Mouse (Mus musculus): ENCODE data around the gene Gp9.
"Not testable (repeated sequence)": the region's sequence is repeated elsewhere in the genome, so short reads cannot be mapped to it uniquely, and the experiment has no call there.

Gene Gp9

DNA sequence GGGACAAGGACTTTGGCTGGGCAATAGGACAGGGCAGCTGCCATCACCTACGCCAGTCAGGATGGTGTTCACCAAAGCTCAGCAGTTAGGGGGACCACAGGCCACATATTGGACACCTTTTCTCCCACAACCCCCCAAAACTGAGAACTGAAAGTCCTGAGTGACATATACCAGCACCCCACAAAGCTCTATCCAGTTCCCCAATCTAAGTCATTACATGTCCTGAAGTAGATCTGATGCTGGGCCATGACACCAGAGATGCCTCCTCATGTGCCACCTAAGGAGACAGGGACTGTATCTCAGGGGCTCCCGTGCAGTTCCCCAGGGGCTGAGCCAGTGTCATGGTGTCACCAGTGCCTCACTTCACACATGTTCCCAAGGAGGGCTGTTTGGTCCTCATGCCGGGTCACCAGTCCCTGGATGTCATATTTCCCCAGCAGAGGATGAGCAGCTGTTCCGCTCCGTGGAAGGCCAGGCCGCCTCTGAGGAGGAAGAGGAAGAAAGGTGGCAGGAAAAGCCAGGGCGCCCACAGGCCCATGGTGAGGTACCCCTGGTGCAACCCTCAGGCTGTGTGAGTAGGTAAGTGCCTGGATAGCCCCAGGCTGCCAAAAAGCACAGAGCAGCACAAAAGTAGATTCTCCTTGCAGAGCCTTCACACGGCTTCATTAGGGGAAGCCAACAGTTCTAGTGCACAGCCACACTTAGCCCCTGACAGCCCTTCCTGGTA is 27.5 kb upstream of the Gp9 start:
- DNase-seq (ENCODE audit: low spot score in 2 of 2) = no peak

DNA sequence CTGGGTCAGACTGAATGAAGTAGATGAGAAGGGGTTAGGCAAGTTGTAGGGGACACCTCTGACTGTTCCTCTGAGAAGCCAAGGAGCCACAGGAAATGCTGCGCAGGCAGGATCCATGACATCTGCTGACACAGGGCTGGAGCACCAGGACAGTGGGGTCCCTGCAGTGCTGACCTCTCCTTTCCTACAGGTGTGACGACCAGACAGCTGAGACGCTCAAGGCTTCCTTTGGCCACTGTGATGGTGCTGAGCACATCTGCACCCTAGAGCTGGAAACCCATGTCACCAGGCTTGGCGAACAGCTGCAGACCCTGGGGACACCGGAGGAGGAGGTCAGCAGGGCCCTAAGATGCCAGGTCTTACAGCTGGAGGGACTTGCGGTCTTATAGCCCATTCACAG is 26.3 kb upstream of the Gp9 start:
- DNase-seq (ENCODE audit: low spot score in 2 of 2) = no peak

DNA sequence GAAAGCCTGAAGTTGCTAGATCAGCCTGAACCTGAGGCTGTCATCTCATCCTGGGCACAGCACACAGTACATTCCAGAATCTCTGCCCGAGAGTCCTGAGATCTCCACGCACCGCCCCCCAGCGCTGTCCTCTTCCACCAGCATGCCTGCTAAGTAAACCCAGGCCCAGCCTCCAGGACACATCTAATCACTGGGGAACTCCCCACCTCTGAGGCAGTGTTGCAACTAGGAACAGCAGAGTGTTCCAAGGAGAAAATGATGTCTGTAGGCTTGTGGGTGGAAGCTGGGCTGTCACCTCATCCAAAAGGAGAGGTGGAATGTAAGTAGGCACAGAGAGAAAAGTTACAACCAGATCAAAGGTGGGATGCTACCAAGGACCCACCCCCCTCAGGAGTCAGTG is 22.7 kb upstream of the Gp9 start:
- DNase-seq (ENCODE audit: low spot score in 2 of 2) = no peak

DNA sequence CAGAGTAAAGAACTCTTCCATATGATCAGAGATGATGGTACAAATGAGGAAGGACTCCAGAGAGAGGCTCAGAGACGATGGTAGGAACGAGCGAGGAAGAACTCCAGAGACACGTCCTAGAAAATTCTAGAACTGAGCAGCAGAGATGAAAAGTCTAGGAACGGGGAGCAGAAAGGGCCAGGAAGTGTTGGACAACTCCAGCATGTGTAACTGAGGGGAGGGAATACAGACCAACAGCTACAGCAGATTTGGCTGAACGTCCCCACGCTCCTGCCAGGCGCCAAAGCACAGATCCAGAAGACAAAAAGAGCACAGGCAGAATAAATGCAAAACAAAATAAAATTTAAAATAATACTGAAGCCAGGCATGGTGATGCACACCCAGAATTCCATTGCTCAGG is 21.0 kb upstream of the Gp9 start:
- DNase-seq (ENCODE audit: low spot score in 2 of 2) = no peak

DNA sequence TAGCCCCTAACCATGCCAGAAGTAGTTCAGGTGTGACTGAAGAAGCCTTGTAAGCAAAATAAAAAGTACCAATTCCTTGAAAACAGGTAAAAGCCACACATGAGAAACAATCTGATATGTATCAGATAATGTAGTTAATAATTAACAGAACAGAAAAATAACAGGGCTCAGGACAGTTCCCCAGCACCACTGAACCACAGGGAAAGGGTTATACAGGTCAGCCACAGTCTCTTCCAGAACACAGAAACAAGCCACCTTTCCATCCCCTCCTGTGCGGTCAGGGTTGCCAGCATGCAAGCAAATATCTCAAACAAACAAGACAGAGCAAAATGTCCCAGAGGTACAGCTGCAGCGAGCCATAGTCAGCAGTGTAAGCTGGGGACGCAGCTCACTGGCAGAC is 18.5 kb upstream of the Gp9 start:
- DNase-seq (ENCODE audit: low spot score in 2 of 2) = no peak

DNA sequence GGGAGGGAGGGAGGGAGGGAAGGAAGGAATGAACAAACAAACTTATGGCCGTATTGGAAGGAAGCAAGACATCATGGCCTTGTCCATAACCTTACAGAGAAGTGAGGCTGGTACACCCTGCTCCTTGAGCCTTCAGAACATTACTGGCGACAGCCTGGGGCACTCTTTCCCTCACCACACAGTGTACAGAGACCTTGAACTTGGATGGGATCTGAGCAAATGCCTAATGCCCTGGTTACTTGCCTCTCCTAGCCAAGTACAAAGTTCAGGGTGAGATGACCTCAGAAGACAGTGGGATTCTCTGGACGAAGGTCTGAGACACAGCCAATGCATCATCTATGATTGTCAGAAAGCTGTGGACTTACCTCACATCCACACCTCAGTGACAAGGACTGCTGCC is 18.0 kb upstream of the Gp9 start:
- no peak for DNase-seq (ENCODE audit: low spot score in 2 of 2)

DNA sequence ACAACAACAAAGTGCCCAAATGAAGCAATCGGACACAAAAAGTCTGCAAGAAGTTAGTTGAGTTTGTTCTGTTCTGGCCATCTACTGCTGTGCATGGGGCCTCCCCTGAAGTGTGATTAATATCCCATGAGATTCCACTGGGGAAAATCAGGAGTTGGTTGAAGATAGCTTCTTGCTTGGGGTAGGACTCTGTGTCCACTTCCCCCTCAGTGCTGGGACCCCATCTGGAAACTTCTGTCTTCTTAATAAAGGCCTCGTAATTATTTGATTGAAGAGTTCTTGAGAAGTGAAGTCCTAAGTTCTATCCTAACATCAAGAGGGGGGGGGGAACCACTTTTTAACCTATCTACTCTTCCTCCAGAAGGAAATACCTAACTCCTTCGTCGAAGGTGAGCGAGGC is 15.7 kb upstream of the Gp9 start:
- DNase-seq (ENCODE audit: low spot score in 2 of 2) = no peak

DNA sequence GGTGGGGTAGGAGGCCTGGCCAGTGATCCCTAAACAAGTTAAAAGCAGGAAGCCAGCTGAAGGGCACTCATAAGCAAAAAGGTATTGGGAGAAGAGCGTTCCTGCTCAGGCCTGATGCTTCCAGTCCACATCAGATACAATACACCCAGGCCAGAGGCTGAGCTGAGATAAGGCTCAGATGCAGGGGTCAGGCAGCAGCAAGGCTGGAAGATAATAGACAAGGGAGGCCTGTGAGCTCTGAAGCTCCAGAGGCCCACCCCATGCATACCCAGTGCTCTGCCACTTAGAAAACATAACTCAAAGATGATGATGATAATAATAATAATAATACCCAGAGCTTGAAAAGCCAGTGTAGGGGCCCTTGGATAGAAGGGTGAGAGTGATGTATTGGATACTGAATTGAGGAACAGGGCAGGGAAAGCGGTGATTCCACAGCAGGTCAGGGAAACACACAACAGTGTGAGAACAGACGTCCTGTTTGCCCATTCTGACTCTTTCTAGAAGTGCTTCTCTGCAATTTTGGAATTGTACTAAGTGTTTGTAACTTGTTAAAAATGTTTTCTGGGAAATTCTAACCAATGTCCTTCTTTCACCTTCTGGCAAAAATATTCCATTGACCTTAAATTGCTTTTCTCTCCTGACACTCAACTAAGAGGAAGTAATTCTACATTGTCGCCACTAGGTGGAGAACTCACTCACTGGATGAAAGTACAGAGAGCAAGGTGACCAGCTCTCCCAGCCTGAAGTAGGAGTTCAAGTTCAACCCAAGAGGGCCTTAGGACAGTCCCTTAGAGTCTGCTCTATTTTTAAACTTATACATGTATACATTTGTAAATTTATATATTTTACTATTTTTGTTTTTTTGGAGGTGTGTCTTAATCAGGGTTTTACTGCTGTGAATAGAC is 14.2 kb upstream of the Gp9 start:
- DNase-seq (ENCODE audit: low spot score in 2 of 2) = no peak

DNA sequence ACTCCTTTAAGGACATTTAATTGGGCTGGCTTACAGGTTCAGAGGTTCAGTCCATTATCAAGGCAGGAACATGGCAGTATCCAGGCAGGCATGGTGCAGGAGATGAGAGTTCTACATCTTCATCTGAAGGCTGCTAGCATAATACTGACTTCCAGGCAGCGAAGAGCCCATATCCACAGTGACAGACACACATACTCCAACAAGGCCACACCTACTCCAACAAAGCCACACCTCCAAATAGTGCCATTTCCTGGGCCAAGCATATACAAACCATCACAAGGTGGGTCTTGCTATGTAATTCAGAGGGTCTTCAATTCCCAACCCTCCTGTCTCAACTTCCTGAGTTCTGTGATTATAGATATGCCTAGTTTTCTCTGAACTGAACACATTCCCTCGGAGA is 13.6 kb upstream of the Gp9 start:
- not testable (repeated sequence) for DNase-seq (ENCODE audit: low spot score in 2 of 2)

DNA sequence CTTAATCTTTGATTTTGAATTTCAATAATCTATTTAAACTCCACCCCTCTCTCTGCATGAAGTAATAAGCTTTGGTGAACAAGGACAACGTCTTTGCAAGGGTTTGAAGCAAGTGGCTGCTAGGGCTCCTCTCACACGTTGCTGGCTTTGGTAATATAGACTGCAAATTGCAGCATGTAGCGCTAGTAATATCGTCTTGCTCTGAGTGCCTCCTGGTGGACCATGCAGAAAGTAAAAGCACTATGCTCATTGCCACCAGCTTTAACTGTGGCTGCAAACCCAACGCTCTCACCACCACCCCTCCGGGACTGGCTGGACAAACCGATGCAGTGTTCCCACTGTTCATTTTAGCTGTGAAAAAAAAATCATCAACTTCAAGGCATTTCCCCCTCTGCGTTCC is 7.2 kb upstream of the Gp9 start:
- DNase-seq (ENCODE audit: low spot score in 2 of 2) = peak in 1 of 2 experiments; percentile 15

DNA sequence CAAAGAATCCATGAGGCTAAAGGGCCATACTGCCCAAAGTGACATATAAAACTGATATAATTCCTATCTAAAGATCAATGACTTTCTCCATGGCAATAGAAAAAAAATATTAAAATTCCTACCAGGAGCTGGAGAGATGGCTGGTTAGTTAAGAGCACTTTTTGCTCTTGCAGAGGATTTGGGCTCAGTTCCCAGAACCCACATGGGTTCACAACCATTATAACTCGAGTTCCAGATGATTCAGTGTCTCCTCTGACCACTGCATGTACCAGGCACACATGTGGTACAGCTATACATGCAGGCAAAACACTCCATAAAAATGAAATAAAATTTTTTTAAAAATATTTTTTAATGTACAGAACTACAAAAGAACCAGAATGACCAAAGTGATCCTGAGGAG is 3.4 kb upstream of the Gp9 start:
- no peak for DNase-seq (ENCODE audit: low spot score in 2 of 2)

DNA sequence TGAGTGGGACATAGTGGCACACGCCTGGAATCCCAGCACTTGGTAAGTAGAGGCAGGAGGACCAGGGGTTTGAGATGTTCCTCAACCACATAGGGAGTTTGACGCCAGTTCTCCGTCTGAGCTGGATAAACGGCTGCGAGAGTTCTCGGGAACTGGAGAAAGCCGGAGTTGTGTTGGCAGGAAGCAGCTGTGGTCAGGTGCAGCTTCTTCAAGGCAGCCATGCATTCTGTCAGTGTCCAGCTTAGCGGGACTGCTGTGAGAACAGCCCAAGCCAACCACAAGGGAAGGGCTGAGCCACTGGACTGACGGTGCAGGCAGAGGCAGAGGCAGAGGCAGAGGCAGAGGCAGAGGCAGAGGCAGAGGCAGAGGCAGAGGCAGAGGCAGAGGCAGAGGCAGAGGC is 3.0 kb upstream of the Gp9 start:
- peak in 1 of 2 experiments; percentile 14 for DNase-seq (ENCODE audit: low spot score in 2 of 2)

DNA sequence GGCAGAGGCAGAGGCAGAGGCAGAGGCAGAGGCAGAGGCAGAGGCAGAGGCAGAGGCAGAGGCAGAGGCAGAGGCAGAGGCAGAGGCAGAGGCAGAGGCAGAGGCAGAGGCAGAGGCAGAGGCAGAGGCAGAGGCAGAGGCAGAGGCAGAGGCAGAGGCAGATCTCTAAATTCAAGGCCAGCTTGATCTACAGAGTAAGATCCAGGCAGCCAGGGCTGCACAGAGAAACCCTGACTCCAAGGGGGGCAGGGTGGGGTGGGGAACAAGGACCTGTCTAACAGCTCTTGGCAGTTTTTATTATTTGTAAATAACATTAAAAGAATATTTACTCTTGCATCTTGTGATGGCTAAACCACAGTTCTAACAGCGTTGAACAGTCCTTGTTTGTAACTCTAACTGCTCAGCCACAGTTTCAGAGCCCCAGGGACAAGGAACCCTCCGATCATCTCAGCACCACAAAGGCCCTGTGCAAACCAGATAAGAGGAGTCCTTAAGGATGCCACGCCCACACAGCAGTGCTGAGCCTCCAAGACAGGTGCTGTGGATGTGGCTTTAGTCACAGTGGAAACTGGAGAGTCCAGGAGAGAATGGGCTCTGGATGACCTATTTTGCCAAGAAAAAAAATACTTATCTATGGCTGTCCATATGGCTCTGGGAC is 2.2 kb upstream of the Gp9 start:
- DNase-seq (ENCODE audit: low spot score in 2 of 2) = no peak

DNA sequence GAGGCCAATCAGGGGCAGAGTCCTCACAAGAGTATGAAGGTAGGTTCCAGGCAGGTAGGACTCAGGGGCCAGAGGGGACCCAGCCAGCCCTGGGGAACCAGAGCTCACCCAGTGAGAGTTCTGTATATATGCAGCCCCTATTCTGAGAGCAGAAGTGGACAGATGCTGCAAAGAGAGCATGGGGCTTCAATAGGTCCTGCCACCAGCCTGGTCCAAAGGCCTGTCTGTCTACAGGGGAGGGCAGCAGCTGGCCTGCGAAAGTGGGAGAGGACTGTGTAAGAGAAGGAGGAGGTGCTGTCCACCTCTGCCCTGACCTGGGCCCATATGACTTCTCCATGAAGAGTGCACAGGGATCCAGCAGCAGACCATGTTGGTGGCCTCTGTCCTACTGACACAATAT is 1.2 kb upstream of the Gp9 start:
- peak in 1 of 2 experiments; percentile 11 for DNase-seq (ENCODE audit: low spot score in 2 of 2)

DNA sequence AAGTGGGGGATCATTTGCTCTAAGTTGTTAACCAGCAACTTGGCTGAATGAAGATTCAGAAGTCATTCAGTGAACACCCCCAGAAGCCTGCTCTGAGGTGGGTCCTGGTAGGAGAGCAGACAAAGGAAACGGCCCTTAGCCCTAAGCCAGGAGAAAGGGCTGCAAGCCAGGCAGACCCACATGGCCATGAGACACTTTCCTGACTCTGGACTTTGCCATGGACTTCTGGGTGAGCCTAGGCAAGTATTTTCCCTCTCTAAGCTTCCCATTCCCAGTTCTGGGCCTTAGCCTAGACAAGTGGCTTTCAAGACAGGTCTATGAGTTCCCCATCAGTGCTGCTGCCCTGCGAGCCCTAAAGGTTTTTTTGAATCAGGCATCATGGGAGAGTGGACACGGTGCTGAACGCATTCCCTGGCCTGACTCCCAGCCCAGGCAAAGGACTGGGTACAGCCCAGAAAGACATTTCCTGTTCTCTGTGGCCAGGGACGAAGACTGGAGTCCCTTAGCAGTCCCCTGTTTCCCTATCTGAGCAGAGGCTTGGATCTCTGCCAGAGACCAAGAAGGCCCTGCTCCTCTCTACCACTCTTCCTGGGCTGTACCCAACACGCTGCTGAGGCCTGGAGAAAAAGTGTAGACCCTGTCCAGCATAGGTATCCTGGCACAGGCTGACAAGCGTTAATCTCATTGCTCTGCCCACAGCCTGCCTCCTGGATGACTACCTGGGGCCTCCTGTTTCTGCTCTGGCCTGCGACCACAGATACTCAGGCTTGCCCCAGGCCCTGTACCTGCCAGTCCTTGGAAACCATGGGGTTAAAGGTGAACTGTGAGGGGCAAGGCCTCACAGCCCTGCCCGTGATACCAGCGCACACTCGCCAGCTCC is 662 bp downstream of the Gp9 start:
- peak; percentile 17 to 51 for DNase-seq (ENCODE audit: low spot score in 2 of 2)

DNA sequence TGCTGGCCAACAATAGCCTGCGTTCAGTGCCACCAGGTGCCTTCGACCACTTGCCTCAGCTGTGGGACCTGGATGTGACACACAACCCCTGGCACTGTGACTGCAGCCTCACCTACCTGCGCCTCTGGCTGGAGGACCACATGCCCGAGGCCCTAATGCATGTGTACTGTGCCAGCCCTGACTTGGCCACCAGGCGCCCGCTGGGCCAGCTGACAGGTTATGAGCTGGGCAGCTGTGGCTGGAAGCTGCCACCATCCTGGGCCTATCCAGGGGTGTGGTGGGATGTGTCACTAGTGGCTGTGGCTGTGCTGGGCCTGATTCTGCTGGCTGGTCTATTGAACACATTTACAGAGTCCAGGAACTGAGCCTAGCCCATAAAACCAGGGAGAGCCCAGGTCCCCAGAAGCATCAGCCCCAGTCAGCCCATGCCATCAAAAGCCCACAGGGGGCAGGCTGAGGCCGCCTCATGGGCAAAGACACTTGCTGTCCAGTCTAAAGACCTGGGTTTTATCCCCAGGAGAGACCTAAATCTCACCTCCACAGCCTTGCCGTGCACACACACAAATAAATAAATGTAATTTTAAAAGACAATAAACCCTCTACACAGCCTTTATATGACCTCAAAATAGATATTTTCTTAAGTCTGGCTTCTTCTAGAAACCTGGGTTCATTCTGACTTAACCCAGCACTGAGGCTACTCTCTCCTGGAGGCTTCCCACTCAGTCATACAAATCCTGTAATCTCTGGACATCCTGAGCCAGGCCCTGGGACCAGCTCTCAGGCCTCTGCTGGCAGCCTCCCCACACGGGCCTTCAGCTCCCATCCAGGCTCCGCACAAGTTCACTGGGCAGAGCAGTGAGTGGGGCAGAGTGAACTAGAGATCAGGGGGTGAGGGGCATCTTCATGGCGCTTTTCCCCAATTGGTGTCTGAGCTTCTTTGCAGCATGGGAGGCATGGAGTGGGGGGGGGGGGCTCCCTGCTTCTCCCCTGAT is 1.6 kb downstream of the Gp9 start:
- DNase-seq (ENCODE audit: low spot score in 2 of 2) = peak; percentile 13 to 55

DNA sequence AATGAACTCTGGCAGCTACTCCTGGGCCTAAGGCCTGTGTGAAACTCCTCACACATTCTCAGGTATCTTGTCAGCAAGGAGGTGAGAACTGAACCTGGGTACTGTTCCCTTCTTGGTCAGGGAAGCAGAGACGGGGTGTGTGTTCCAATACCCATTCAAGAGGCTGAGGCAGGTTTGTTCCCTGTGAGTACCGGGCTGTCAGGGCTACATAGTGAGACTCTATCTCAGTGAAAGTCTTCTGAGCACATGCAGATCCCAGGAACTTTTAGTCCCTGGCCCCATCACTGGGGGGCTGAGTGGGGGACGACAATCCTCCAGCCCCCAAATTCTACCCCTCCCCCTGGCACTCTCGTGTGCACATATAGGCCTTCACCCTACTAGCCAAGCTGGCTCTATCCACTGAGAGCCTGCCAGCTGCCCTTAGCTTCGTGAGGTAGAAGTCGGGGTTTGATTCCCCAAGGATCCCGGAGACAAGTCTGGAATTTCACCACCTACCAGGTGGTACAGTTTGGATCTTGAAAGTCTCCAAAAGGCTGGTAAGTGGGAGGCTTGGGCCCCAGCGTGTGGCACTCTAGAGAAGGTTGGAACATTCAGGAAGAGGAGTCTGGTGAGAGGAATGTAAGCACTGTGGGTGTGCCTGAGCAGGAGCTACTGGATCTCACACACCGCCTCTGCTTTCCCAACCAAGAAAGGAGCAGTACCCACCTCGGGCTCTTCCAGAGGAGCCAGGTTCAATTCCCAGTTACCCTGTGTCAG is 2.9 kb downstream of the Gp9 start:
- peak; percentile 12 to 52 for DNase-seq (ENCODE audit: low spot score in 2 of 2)

DNA sequence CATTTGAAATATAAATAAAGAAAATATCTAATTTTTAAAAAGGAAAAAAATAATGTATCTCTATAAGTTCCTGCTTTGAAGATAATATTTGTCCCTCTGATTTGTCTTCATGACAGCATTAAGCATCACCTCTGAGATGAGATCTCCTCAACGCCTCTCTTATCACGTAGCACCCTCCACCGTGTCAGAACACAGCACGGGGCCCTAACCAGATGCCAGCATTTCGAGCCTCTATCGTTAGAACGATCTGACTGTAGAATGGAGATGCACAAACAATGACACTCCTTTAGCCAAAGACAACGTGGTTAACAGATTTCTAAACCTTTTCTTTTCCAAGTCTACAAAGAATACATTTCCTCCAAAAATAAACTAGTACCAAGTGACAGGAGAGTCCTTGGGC is 6.2 kb downstream of the Gp9 start:
- no peak for DNase-seq (ENCODE audit: low spot score in 2 of 2)

DNA sequence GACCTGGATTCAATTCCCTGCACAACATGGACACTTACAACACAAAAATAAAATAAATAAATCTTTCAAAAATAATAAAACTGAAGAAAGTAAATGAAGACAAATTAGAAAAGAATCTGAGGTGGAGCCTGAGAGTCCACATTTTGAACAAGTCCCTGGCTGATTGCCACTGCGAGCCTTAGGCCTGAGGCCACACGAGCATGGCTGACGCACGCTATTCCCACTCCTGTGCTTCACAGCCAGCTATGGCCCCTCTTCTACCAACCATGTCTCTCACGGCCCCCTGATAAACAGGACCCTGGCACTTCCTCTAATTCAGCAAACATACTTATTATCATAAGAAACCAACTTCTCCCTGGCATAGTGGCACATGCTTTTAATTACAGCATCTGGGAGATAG is 8.7 kb downstream of the Gp9 start:
- no peak for DNase-seq (ENCODE audit: low spot score in 2 of 2)
